Mouse (Mus musculus) MEL (cell line): ENCODE data around the gene Gpr137. TPM values are rescaled to one million over a fixed set of nuclear protein-coding genes. Genes with fewer than 3 reads are reported as not detected.

Experiments used
- DNase-seq: peaks from one replicate; pipeline ENCODE4 v3.0.0; 2011; ENCODE audit warnings: low read depth, low spot score
- H3K27ac ChIP-seq: 2 replicates; pipeline ENCODE4 v1.5.1; 2012; ENCODE audit warnings: low read depth, mild to moderate bottlenecking, control low read depth, low read length, moderate library complexity; ENCODE audit not compliant: control insufficient read depth
- H3K27me3 ChIP-seq, 2 experiments: fragments of 150-350 bp in 1 of 2; sonication (generic) in 1 of 2; 2 replicates each; pipeline ENCODE4 v1.6.1; 2012; ENCODE audit warnings: low read length in 2 of 2, mild to moderate bottlenecking in 2 of 2, improper control_type of control experiment in 1 of 2, moderate library complexity in 1 of 2; ENCODE audit not compliant: insufficient read depth in 2 of 2, control insufficient read depth in 1 of 2
- H3K36me3 ChIP-seq, 2 experiments: 2 replicates each; pipeline ENCODE4 v1.6.1; 2012 to 2014; ENCODE audit warnings: low read length in 2 of 2, improper control_type of control experiment in 1 of 2, inconsistent platforms in 1 of 2, mild to moderate bottlenecking in 1 of 2; ENCODE audit not compliant: insufficient read depth in 2 of 2, control insufficient read depth in 1 of 2
- H3K4me1 ChIP-seq, 2 experiments: fragments of 150-350 bp in 1 of 2; sonication (generic) in 1 of 2; 2 replicates each; pipeline ENCODE4 v1.6.1; 2012; ENCODE audit warnings: low read length in 2 of 2, improper control_type of control experiment in 1 of 2, mild to moderate bottlenecking in 1 of 2; ENCODE audit not compliant: insufficient read depth in 2 of 2, control insufficient read depth in 1 of 2
- H3K4me3 ChIP-seq, 2 experiments: fragments of 150-350 bp in 1 of 2; sonication (generic) in 1 of 2; 2 replicates each; pipeline ENCODE4 v1.5.1; 2012; ENCODE audit warnings: low read depth in 2 of 2, low read length in 2 of 2, mild to moderate bottlenecking in 2 of 2, moderate library complexity in 2 of 2, control low read depth in 1 of 2, improper control_type of control experiment in 1 of 2; ENCODE audit not compliant: control insufficient read depth in 1 of 2, insufficient read depth in 1 of 2
- H3K79me2 ChIP-seq: 2 replicates; pipeline ENCODE4 v1.6.1; 2012; ENCODE audit warnings: mild to moderate bottlenecking, low read length, moderate library complexity; ENCODE audit not compliant: control insufficient read depth, poor library complexity, insufficient read depth
- H3K9ac ChIP-seq: 2 replicates; pipeline ENCODE4 v1.6.1; 2012; ENCODE audit warnings: low read depth, mild to moderate bottlenecking, control low read depth, low read length, moderate library complexity; ENCODE audit not compliant: control insufficient read depth, poor library complexity, severe bottlenecking
- H3K9me3 ChIP-seq: fragments of 150-350 bp; sonication (generic); replicated peaks from 2 replicates; pipeline ENCODE4 v1.6.1; 2012; ENCODE audit warnings: mild to moderate bottlenecking, low read length, improper control_type of control experiment, moderate library complexity; ENCODE audit not compliant: insufficient read depth
- BHLHE40 ChIP-seq: IDR thresholded peaks from 2 replicates; pipeline ENCODE4 v1.6.1; 2012; ENCODE audit warnings: low read depth, mild to moderate bottlenecking, inconsistent platforms, low read length, improper control_type of control experiment, borderline replicate concordance
- CHD1 ChIP-seq: IDR thresholded peaks from 2 replicates; pipeline ENCODE4 v1.6.1; 2012; ENCODE audit warnings: low read depth, mild to moderate bottlenecking, inconsistent platforms, low read length, improper control_type of control experiment
- EP300 ChIP-seq, 2 experiments: IDR thresholded peaks; 2 replicates each; pipeline ENCODE4 v1.6.1; 2011; ENCODE audit warnings: improper control_type of control experiment in 2 of 2, low read length in 2 of 2, low read depth in 1 of 2, mild to moderate bottlenecking in 1 of 2
- GATA1 ChIP-seq: IDR thresholded peaks from 2 replicates; pipeline ENCODE4 v1.6.1; 2011; ENCODE audit warnings: low read depth, low read length, improper control_type of control experiment
- HCFC1 ChIP-seq: IDR thresholded peaks from 2 replicates; pipeline ENCODE4 v1.6.1; 2012; ENCODE audit warnings: low read depth, mild to moderate bottlenecking, inconsistent platforms, low read length, improper control_type of control experiment, moderate library complexity
- JUND ChIP-seq: IDR thresholded peaks from 2 replicates; pipeline ENCODE4 v1.6.1; 2011; ENCODE audit warnings: low read depth, mild to moderate bottlenecking, improper control_type of control experiment, low read length
- MXI1 ChIP-seq: IDR thresholded peaks from 2 replicates; pipeline ENCODE4 v1.6.1; 2011; ENCODE audit warnings: mild to moderate bottlenecking, low read depth, low read length, improper control_type of control experiment
- MYB ChIP-seq: IDR thresholded peaks from 2 replicates; pipeline ENCODE4 v1.6.1; 2011; ENCODE audit warnings: mild to moderate bottlenecking, low read depth, low read length, improper control_type of control experiment
- NELFE ChIP-seq: IDR thresholded peaks from 2 replicates; pipeline ENCODE4 v1.6.1; 2011; ENCODE audit warnings: low read depth, low read length, improper control_type of control experiment
- POLR2A ChIP-seq, 2 experiments: IDR thresholded peaks; 2 replicates each; pipeline ENCODE4 v1.6.1; 2011 to 2012; ENCODE audit warnings: low read length in 2 of 2, mild to moderate bottlenecking in 2 of 2, control low read depth in 1 of 2, improper control_type of control experiment in 1 of 2, low read depth in 1 of 2, moderate library complexity in 1 of 2; ENCODE audit not compliant: control insufficient read depth in 1 of 2, insufficient read depth in 1 of 2, poor library complexity in 1 of 2
- POLR2AphosphoS2 ChIP-seq: IDR thresholded peaks from 2 replicates; pipeline ENCODE4 v1.6.1; 2011; ENCODE audit warnings: low read length, improper control_type of control experiment
- POLR2AphosphoS5 ChIP-seq: IDR thresholded peaks from 2 replicates; pipeline ENCODE4 v1.6.1; 2012; ENCODE audit warnings: low read depth, borderline replicate concordance, mild to moderate bottlenecking, inconsistent platforms, low read length, moderate library complexity, mixed read lengths
- SIN3A ChIP-seq: IDR thresholded peaks from 2 replicates; pipeline ENCODE4 v1.6.1; 2012; ENCODE audit warnings: low read length, improper control_type of control experiment, inconsistent platforms
- SMC3 ChIP-seq: IDR thresholded peaks from 2 replicates; pipeline ENCODE4 v1.6.1; 2011; ENCODE audit warnings: low read depth, low read length, improper control_type of control experiment
- TAL1 ChIP-seq: IDR thresholded peaks from 2 replicates; pipeline ENCODE4 v1.6.1; 2012; ENCODE audit warnings: mild to moderate bottlenecking, inconsistent platforms, low read length, moderate library complexity, mixed read lengths
- TCF12 ChIP-seq: IDR thresholded peaks from 2 replicates; pipeline ENCODE4 v1.6.1; 2014; ENCODE audit warnings: low read depth, mild to moderate bottlenecking, inconsistent platforms, low read length, improper control_type of control experiment, moderate library complexity
- UBTF ChIP-seq: IDR thresholded peaks from 2 replicates; pipeline ENCODE4 v1.6.1; 2012; ENCODE audit warnings: low read depth, mild to moderate bottlenecking, inconsistent platforms, low read length, improper control_type of control experiment, moderate library complexity, borderline replicate concordance; ENCODE audit not compliant: insufficient read depth
- USF1 ChIP-seq: IDR thresholded peaks from 2 replicates; pipeline ENCODE4 v1.6.1; 2014; ENCODE audit warnings: low read depth, mild to moderate bottlenecking, inconsistent platforms, low read length, improper control_type of control experiment, moderate library complexity
- USF2 ChIP-seq, 2 experiments: IDR thresholded peaks; 2 replicates each; pipeline ENCODE4 v1.6.1; 2011 to 2012; ENCODE audit warnings: improper control_type of control experiment in 2 of 2, low read length in 2 of 2, borderline replicate concordance in 1 of 2, inconsistent platforms in 1 of 2, low read depth in 1 of 2, mild to moderate bottlenecking in 1 of 2; ENCODE audit not compliant: insufficient read depth in 1 of 2
- ZKSCAN1 ChIP-seq: IDR thresholded peaks from 2 replicates; pipeline ENCODE4 v1.6.1; 2012; ENCODE audit warnings: low read depth, mild to moderate bottlenecking, inconsistent platforms, low read length, improper control_type of control experiment, moderate library complexity
- ZNF384 ChIP-seq: IDR thresholded peaks from 2 replicates; pipeline ENCODE4 v1.6.1; 2012; ENCODE audit warnings: low read depth, mild to moderate bottlenecking, inconsistent platforms, low read length, improper control_type of control experiment
- polyA plus RNA-seq, 2 experiments: library from polyadenylated mRNA; stranded (reverse) in 1 of 2; unstranded in 1 of 2; fragments of >175 nt in 1 of 2; fragments of >200 nt in 1 of 2; gene quantifications; 2 replicates each; pipeline versions ENCODE4 v1.2.1 to v1.2.4; 2012; ENCODE audit warnings: low replicate concordance in 2 of 2, low read depth in 1 of 2; ENCODE audit not compliant: insufficient read length in 2 of 2, insufficient read depth in 1 of 2, missing spikeins in 1 of 2
- total RNA-seq: library from RNA; depleted of rRNA; stranded (reverse); fragments of 300-350 nt; gene quantifications from 2 replicates; pipeline ENCODE4 v1.2.3, GENCODE M21; 2012

The Gpr137 gene
- total and polyA plus RNA-seq, 3 experiments = 27.1 to 35.3 TPM; not detected in 1

- peak within 1 kb of the TSS; percentile 55 for H3K27ac ChIP-seq
- 0 out of 2 replicates have a peak, but pooled peaks have one; percentile 32 for TF ChIP-seq POLR2AphosphoS2
- peak; percentile 79 for TF ChIP-seq USF1
- peak in 1 of 2 experiments; percentile 52; a peak in 2 of 4 replicates for TF ChIP-seq POLR2A (IDR thresholded peaks at IDR 0.05; ENCODE audit: control insufficient read depth in 1 of 2, insufficient read depth in 1 of 2, low read depth in 1 of 2, low read length in 2 of 2, poor library complexity in 1 of 2)
- TF ChIP-seq JUND = no peak
- no peak for TF ChIP-seq POLR2AphosphoS5
- TF ChIP-seq MYB = no peak
- no peak for TF ChIP-seq ZKSCAN1
- no peak; the same call in 1 of the 2 replicates for TF ChIP-seq CHD1
- peak; percentile 39; the same call in 1 of the 2 replicates for TF ChIP-seq SIN3A
- peak; percentile 58; the same call in 1 of the 2 replicates for TF ChIP-seq MXI1
- TF ChIP-seq ZNF384 = no peak
- TF ChIP-seq UBTF = no peak
- TF ChIP-seq NELFE = peak; percentile 35
- TF ChIP-seq TCF12 = no peak
- TF ChIP-seq HCFC1 = peak; percentile 24
- DNase-seq = peak; percentile 68
Observed at GRCm38 (mm10) chr19:6987061-6987903, 45.0 kb upstream of the Gpr137 start, which contains the start of gene Vegfb. Gene Vegfb, minus strand, starts transcription at chr19:6987651.

GRCm38 (mm10) chr19:6985951-6986708 lies 43.9 kb upstream of the Gpr137 start:
- peaks cover 11 to 19% of the 10 kb centered on the region in 2 experiments for H3K4me1 ChIP-seq
- TF ChIP-seq TCF12 (peak; percentile 63), BHLHE40 (peak; percentile 88), SMC3 (no peak), USF2 (IDR thresholded peaks at IDR 0.05; ENCODE audit: borderline replicate concordance in 1 of 2, insufficient read depth in 1 of 2, low read depth in 1 of 2, low read length in 2 of 2) (no peak), GATA1 (peak; percentile 73), EP300 (IDR thresholded peaks at IDR 0.05; ENCODE audit: low read depth in 1 of 2, low read length in 2 of 2) (peak in 1 of 2 experiments; percentile 64; a peak in 2 of 4 replicates), TAL1 (peak; percentile 26; the same call in 1 of the 2 replicates)
- H3K27ac ChIP-seq = no peak overlapping the region
- peaks cover 0 to 10% of the 10 kb centered on the region in 2 experiments; a peak in 2 of 4 replicates for H3K36me3 ChIP-seq
- H3K9ac ChIP-seq = peak overlapping the region; percentile 94; the same call in 1 of the 2 replicates
- peak overlapping the region in 1 of 2 experiments; percentile 78; a peak in 3 of 4 replicates for H3K4me3 ChIP-seq
- H3K9me3 ChIP-seq = no peaks in the 10 kb centered on the region
- peaks cover 7% of the 10 kb centered on the region; the same call in 1 of the 2 replicates for H3K79me2 ChIP-seq
- H3K27me3 ChIP-seq = no peaks in the 10 kb centered on the region
- no peak for DNase-seq

More at GRCm38 (mm10) chr19:6987061-6987903, 45.0 kb upstream of the Gpr137 start, which contains the start of gene Vegfb:
- peaks cover 0 to 7% of the 10 kb centered on the region in 2 experiments; a peak in 2 of 4 replicates for H3K36me3 ChIP-seq
- H3K4me1 ChIP-seq = peaks cover 12 to 18% of the 10 kb centered on the region in 2 experiments
- no peaks in the 10 kb centered on the region for H3K9me3 ChIP-seq
- H3K9ac ChIP-seq = peak within 1 kb of the TSS; percentile 94
- H3K27me3 ChIP-seq = no peaks in the 10 kb centered on the region
- peak within 1 kb of the TSS; percentile 78 to 85 for H3K4me3 ChIP-seq
- peaks cover 7% of the 10 kb centered on the region; the same call in 1 of the 2 replicates for H3K79me2 ChIP-seq
